Mouse (Mus musculus) stomach, embryonic 16.5 days (tissue): Measurements from ENCODE around the gene Ccndbp1. TPM values are rescaled to one million over a fixed set of nuclear protein-coding genes. Genes with fewer than 3 reads are reported as not detected.
"Not testable (repeated sequence)": the region's sequence is repeated elsewhere in the genome, so short reads cannot be mapped to it uniquely, and the experiment has no call there.

ENCODE experiments used
- ATAC-seq: fragments of 200-750 bp; cut with Nextera tagmentation; 2 replicates; pipeline ENCODE4 v1.8.0; 2017; ENCODE audit warnings: moderate number of reproducible peaks, moderate TSS enrichment; ENCODE audit not compliant: insufficient read depth, low FRiP score
- H3K27ac ChIP-seq: fragments of 300-500 bp; sonication (generic); 2 replicates; pipeline ENCODE4 v1.5.1; 2014; ENCODE audit warnings: low read length
- H3K27me3 ChIP-seq: fragments of 300-500 bp; sonication (generic); 2 replicates; pipeline ENCODE4 v1.6.1; 2014; ENCODE audit warnings: low read length, control low read depth, mixed read lengths; ENCODE audit not compliant: control insufficient read depth, insufficient read depth
- H3K36me3 ChIP-seq: fragments of 300-500 bp; sonication (generic); 2 replicates; pipeline ENCODE4 v1.6.1; 2014; ENCODE audit warnings: low read length; ENCODE audit not compliant: control insufficient read depth, insufficient read depth
- H3K4me1 ChIP-seq: fragments of 300-500 bp; sonication (generic); 2 replicates; pipeline ENCODE4 v1.6.1; 2014; ENCODE audit warnings: low read length, control low read depth, mixed read lengths; ENCODE audit not compliant: control insufficient read depth, insufficient read depth
- H3K4me2 ChIP-seq: fragments of 300-500 bp; sonication (generic); 2 replicates; pipeline ENCODE4 v1.6.1; 2014; ENCODE audit warnings: low read depth, low read length, mixed read lengths
- H3K4me3 ChIP-seq: fragments of 300-500 bp; sonication (generic); replicated peaks from 2 replicates; pipeline ENCODE4 v1.5.1; 2014; ENCODE audit warnings: mild to moderate bottlenecking, low read length
- H3K9ac ChIP-seq: fragments of 300-500 bp; sonication (generic); 2 replicates; pipeline ENCODE4 v1.6.1; 2014; ENCODE audit warnings: low read length
- H3K9me3 ChIP-seq: fragments of 300-500 bp; sonication (generic); replicated peaks from 2 replicates; pipeline ENCODE4 v1.6.1; 2016; ENCODE audit warnings: low read length, control low read depth; ENCODE audit not compliant: control insufficient read depth
- WGBS: fragments of 180-500 bp; shearing (Covaris S2); extraction: QIAGEN DNeasy Blood & Tissue Kit; methylation state at CpG from one replicate; pipeline ENCODE4 v1.1.7; 2014; 5-methylcytosine and 5-hydroxymethylcytosine counted together
- polyA plus RNA-seq: library from polyadenylated mRNA; unstranded; fragments of >200 nt; fragmentation: Nextera tagmentation; extraction: Ambion mirVana; gene quantifications from 2 replicates; pipeline ENCODE4 v1.2.1, GENCODE M21; 2015

The Ccndbp1 gene
- polyA plus RNA-seq, 1 experiment from 2014 or later, result 37.1 TPM

DNA sequence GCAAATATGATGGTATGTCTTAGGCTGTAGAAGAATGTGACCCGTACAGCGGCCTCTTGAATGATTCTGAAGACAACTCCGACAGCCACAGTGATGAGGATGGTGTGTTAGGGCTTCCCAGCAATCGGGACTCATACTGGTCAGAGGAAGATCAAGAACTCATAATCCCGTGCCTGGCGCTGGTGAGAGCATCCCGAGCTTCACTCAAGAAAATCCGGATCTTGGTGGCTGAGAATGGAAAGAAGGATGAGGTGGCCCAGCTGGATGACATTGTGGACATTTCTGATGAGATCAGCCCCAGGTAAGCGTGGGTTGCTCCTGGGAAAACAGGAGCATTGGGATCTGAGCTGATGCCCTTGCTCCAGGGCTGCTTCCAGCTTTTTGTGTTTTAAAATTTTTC lies 4.5 kb downstream of the Ccndbp1 start:
- ATAC-seq, result no peak
- no peak overlapping the region for H3K4me3 ChIP-seq
- H3K27me3 ChIP-seq, result no peaks in the 10 kb centered on the region
- no peak overlapping the region for H3K9ac ChIP-seq
- H3K27ac ChIP-seq, result no peak overlapping the region
- H3K9me3 ChIP-seq, result no peaks in the 10 kb centered on the region
- 89% methylated on average over 9 of the region's 9 CpGs for WGBS
- peaks cover 9% of the 10 kb centered on the region for H3K4me1 ChIP-seq
- peaks cover 2% of the 10 kb centered on the region; the same call in 1 of the 2 replicates for H3K36me3 ChIP-seq
- no peak overlapping the region for H3K4me2 ChIP-seq

DNA sequence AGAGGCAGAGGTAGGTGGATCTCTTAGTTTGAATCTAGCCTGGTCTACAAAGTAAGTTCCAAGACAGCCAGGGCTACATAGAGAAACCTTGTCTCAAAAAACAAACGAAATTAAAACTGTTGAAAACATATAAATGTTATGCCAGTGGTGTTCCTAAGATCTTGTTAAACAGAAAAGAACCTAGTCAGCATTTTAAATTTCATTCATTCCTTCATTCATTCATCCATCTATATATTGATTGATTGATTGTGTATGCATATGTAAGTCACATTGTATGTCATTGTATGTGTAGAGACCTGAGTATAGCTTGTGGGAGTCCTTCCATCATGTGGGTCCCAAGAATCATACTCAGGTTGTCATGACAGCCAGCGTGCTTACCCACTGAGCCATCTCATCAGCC lies 7.3 kb downstream of the Ccndbp1 start:
- no peaks in the 10 kb centered on the region for H3K27me3 ChIP-seq
- H3K27ac ChIP-seq, result no peak overlapping the region
- H3K36me3 ChIP-seq, result peaks cover 5% of the 10 kb centered on the region; the same call in 1 of the 2 replicates
- no peak overlapping the region for H3K9ac ChIP-seq
- WGBS, result 84% methylated on average over 2 of the region's 2 CpGs
- H3K4me3 ChIP-seq, result no peak overlapping the region
- no peak overlapping the region for H3K4me2 ChIP-seq
- ATAC-seq, result no peak
- no peaks in the 10 kb centered on the region for H3K9me3 ChIP-seq
- H3K4me1 ChIP-seq, result no peaks in the 10 kb centered on the region

DNA sequence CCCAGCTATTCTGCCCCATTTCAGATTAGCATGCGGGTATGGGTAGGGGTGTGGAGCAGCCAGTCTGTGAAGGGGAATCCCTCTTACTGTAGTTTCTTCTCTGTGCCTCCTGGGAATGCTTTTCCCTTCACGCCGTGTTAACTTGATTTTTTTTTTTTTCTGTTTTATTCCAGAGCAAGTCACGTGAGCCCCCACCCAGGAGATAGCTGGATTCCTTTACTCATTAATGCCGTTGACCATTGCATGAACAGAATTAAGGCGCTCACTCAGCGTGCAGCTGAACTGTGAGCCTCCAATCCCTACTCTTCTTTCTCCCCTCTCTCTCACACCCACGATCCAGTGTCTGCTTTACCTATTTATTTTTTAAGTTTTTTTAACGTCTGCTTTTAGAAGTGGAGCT lies 8.0 kb downstream of the Ccndbp1 start:
- no peak for ATAC-seq
- no peak overlapping the region for H3K27ac ChIP-seq
- no peaks in the 10 kb centered on the region for H3K9me3 ChIP-seq
- peaks cover 5% of the 10 kb centered on the region; the same call in 1 of the 2 replicates for H3K36me3 ChIP-seq
- WGBS, result 88% methylated on average over 9 of the region's 9 CpGs
- H3K4me1 ChIP-seq, result no peaks in the 10 kb centered on the region
- no peak overlapping the region for H3K4me3 ChIP-seq
- no peaks in the 10 kb centered on the region for H3K27me3 ChIP-seq
- H3K4me2 ChIP-seq, result no peak overlapping the region
- H3K9ac ChIP-seq, result no peak overlapping the region

DNA sequence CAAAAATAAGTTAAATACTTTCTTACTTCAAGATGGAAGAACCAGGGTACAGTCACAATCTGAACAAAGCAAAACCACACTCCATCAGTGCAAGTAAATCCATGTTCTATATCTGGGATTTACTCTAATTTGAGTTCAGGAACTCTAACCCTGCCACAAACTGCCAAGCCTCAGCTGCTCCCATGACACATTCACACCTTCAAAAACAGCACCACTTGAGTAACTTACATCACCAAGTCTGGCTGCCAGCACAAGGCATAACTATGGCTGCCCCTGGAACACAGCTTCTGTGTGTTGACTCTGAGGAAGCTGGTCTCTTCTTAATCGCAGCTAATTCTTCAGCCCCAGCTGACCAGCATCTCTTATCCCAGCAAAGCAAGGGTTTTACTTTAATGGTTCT lies 8.9 kb downstream of the Ccndbp1 start:
- Histone ChIP-seq H3K9ac (no peak overlapping the region), H3K4me3 (no peak overlapping the region), H3K36me3 (peaks cover 5% of the 10 kb centered on the region; the same call in 1 of the 2 replicates), H3K4me1 (no peaks in the 10 kb centered on the region), H3K27me3 (no peaks in the 10 kb centered on the region), H3K4me2 (no peak overlapping the region), H3K9me3 (no peaks in the 10 kb centered on the region), H3K27ac (no peak overlapping the region)
- 100% methylated on average over 1 of the region's 1 CpGs for WGBS
- no peak for ATAC-seq

DNA sequence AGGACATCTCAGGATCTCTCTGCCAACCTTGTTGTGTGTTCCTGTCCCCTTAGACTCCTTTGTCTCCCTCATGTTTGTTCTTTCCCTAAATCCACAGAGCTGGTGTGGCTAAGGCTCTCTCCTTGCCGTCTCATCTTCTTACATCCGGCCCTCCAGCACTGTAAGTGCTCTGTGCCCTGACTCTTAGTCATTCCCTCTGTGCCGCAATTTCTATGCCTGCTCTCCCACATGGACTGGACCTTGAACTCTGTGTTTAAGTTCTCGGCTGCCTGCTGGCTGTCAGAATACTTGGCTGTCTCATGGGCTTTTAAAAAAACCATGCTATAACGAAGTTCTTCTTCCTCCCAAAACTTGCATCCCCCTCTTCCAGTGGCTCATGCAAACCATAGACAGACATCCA lies 14.7 kb downstream of the Ccndbp1 start:
- WGBS, result 49% methylated on average over 5 of the region's 5 CpGs
- Histone ChIP-seq H3K4me1 (no peaks in the 10 kb centered on the region), H3K4me2 (no peak overlapping the region), H3K9me3 (no peaks in the 10 kb centered on the region), H3K36me3 (peaks cover under 1% of the 10 kb centered on the region; the same call in 1 of the 2 replicates), H3K9ac (no peak overlapping the region), H3K27ac (no peak overlapping the region), H3K4me3 (no peak overlapping the region), H3K27me3 (no peaks in the 10 kb centered on the region)
- ATAC-seq, result 0 out of 2 replicates have a peak, but pooled peaks have one; percentile 47

DNA sequence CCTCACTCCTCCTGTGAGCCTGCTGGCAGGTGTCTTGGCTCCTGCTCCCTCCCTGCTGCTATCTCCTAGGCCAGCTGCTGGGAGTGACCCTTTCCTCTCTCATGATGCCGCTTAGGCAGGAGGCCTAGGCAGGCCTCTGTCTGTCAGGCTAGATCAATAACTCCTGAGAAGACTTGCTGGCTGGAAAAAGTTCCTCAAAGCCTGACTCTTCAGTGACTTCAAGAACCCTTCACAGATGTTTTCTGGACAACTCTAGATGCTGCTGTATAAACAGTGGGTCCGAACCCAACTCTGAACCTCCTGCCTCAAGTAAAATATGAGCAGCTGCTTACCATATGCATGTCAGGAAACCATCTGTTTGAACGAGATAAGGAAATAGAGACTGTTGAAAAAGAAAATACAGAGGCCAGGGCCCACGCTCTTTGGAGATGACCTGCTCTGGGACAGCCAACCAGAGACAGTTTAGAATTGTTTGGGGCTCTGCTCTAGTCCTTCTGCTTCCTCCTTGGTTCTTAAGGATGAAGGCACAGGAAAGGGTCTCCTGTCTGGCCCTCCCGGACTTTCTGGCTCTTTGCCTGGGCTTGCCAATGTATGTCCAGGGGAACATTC lies 28.6 kb downstream of the Ccndbp1 start, which contains the start of gene Epb42:
Epb42 (minus strand) TSS at position 340 of the 609 bp plus-strand sequence.
- H3K27ac ChIP-seq, result no peak within 1 kb of the TSS

DNA sequence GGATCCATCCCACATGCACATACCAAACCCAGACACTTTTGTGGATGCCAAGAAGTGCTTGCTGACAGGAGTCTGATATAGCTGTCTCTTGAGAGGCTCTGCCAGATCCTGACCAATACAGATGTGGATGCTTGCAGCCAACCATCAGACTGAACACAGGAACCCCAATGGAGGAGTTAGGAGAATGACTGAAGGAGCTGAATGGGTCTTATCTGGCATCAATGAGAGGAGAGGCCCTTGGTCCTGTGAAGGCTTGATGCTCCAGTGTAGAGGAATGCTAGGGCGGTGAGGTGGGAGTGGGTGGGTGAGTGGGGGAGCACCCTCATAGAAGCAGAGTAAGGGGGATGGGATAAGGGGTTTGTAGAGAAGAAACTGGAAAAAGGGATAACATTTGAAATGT lies 30.6 kb downstream of the Ccndbp1 start:
- not testable (repeated sequence) for H3K4me2 ChIP-seq, H3K4me3 ChIP-seq, H3K9me3 ChIP-seq, H3K4me1 ChIP-seq, H3K36me3 ChIP-seq, H3K27me3 ChIP-seq, H3K9ac ChIP-seq, H3K27ac ChIP-seq, ATAC-seq
- WGBS, result 94% methylated on average over 1 of the region's 1 CpGs

More for the DNA sequence above, 28.6 kb downstream of the Ccndbp1 start, which contains the start of gene Epb42:
- peak; percentile 78 for ATAC-seq
- H3K9ac ChIP-seq, result no peak within 1 kb of the TSS
- H3K4me2 ChIP-seq, result no peak within 1 kb of the TSS
- H3K4me1 ChIP-seq, result no peaks in the 10 kb centered on the region
- H3K27me3 ChIP-seq, result no peaks in the 10 kb centered on the region
- H3K4me3 ChIP-seq, result no peak within 1 kb of the TSS; the same call in 1 of the 2 replicates
- H3K9me3 ChIP-seq, result no peaks in the 10 kb centered on the region
- 40% methylated on average over 5 of the region's 5 CpGs for WGBS
- no peaks in the 10 kb centered on the region for H3K36me3 ChIP-seq

DNA sequence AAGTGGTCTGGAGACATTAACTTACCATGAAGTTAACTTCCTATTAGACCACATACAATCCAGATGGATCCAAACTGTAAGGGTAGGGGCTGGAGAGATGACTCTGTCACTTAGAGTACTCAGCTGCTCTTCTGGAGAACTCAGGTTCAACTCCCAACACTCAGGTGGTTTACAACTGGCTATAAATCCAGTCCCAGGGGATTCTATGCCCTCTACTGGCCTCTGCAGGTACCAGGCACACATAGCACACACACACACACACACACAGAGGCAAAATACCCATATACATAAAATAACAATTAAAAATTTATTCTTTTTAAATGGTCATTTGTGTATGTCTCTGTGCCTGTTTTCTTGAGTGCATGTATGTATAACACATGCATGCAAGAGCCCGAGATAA lies 31.2 kb downstream of the Ccndbp1 start:
- Histone ChIP-seq H3K9ac (no peak overlapping the region), H3K4me3 (no peak overlapping the region), H3K27ac (no peak overlapping the region), H3K36me3 (no peaks in the 10 kb centered on the region), H3K4me1 (no peaks in the 10 kb centered on the region), H3K27me3 (no peaks in the 10 kb centered on the region), H3K9me3 (no peaks in the 10 kb centered on the region), H3K4me2 (no peak overlapping the region)
- WGBS, result 88% methylated on average over 1 of the region's 1 CpGs
- no peak for ATAC-seq

DNA sequence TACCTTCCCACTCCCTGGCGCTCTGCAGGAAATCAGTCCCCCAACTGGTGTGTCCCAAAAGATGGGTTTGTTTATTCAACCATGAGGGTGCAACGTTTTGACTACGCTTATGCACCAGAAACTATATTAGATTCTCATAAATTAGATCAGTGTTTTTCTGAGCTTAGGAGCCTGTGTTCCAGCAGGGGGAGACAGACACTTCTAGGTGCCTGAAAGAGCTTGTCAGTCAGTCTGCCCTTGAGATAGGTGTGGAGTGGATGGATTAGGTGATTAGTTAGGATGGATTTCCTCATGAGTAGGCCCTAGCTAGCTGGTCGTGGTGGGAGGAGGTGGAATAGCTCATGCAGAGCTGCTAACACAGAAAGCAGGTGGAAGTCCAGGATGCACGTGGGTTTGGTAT lies 32.9 kb downstream of the Ccndbp1 start:
- ATAC-seq, result no peak
- WGBS, result 42% methylated on average over 5 of the region's 5 CpGs

More for the DNA sequence above, 32.9 kb downstream of the Ccndbp1 start:
- Histone ChIP-seq H3K9ac (no peak overlapping the region), H3K9me3 (no peaks in the 10 kb centered on the region), H3K27ac (no peak overlapping the region), H3K36me3 (no peaks in the 10 kb centered on the region), H3K4me2 (no peak overlapping the region), H3K27me3 (no peaks in the 10 kb centered on the region), H3K4me3 (no peak overlapping the region), H3K4me1 (no peaks in the 10 kb centered on the region)
